Comparison of ENCODE assay signal across 23 mouse cellular contexts in genomic region chr5:137167539-137167938, GRCm38 (mm10). TPM values are rescaled to one million over a fixed set of nuclear protein-coding genes. Genes with fewer than 3 reads are reported as not detected.
"Had no signal": no experiment of that assay in that cellular context is flagged by ENCODE, and none has a peak within 500 bp of the region (broad histone marks: within the 10 kb centered on the region; RNA-seq: fewer than 3 reads in every experiment).

No protein-coding gene starts in this region.

- H3K27ac ChIP-seq: liver, embryonic 15.5 days; lung, embryonic 15.5 days; macrophage; midbrain, embryonic 13.5 days; midbrain, embryonic 15.5 days; neural tube, embryonic 12.5 days; stomach, embryonic 15.5 days had no signal

- ATAC-seq: liver, postnatal 0 days; lung, postnatal 0 days; midbrain, embryonic 13.5 days; midbrain, embryonic 15.5 days had no signal

- DNase-seq: liver, postnatal 0 days; lung, adult 2 months; lung, postnatal 14 days; lung, postnatal 36 days; right cerebral cortex, postnatal 14 days; thymus, postnatal 14 days; thymus, postnatal 36 days had no signal

- H3K4me1 ChIP-seq: liver, embryonic 15.5 days; lung, embryonic 15.5 days; megakaryocyte, embryonic 14.5 days; midbrain, embryonic 13.5 days; midbrain, embryonic 15.5 days; neural tube, embryonic 12.5 days; stomach, embryonic 15.5 days had no signal

- H3K36me3 ChIP-seq: liver, embryonic 15.5 days; lung, embryonic 15.5 days; midbrain, embryonic 13.5 days; midbrain, embryonic 15.5 days; neural tube, embryonic 12.5 days; stomach, embryonic 15.5 days had no signal

- H3K4me2 ChIP-seq: liver, embryonic 15.5 days; lung, embryonic 15.5 days; midbrain, embryonic 11.5 days; midbrain, embryonic 13.5 days; midbrain, embryonic 15.5 days; neural tube, embryonic 12.5 days; stomach, embryonic 15.5 days had no signal

- H3K9ac ChIP-seq: liver, embryonic 15.5 days; liver, postnatal 0 days; lung, embryonic 15.5 days; midbrain, embryonic 13.5 days; midbrain, embryonic 15.5 days; neural tube, embryonic 12.5 days; stomach, embryonic 15.5 days had no signal

- H3K27me3 ChIP-seq: liver, embryonic 15.5 days; lung, embryonic 15.5 days; midbrain, embryonic 13.5 days; midbrain, embryonic 15.5 days; neural tube, embryonic 12.5 days; stomach, embryonic 15.5 days had no signal

- H3K4me3 ChIP-seq: liver, embryonic 15.5 days; lung, embryonic 15.5 days; megakaryocyte, embryonic 14.5 days; midbrain, embryonic 13.5 days; midbrain, embryonic 15.5 days; neural tube, embryonic 12.5 days; stomach, embryonic 15.5 days had no signal

- H3K9me3 ChIP-seq: liver, embryonic 15.5 days; lung, embryonic 15.5 days; megakaryocyte, embryonic 14.5 days; midbrain, embryonic 13.5 days; midbrain, embryonic 15.5 days; neural tube, embryonic 12.5 days; stomach, embryonic 15.5 days had no signal

RNA-seq across cellular contexts. Expression of gene Muc3, which starts 18.4 kb away (rescaled TPM):
- total RNA-seq: megakaryocyte progenitor cell, adult 5-6 weeks; midbrain, postnatal 0 days; monocyte, adult 5-6 weeks; neutrophil, adult 5-6 weeks had no signal
- polyA plus RNA-seq: liver, embryonic 15.5 days; liver, postnatal 0 days; lung, adult 2 months; lung, embryonic 15.5 days; lung, postnatal 0 days; macrophage; midbrain, embryonic 11.5 days; midbrain, embryonic 13.5 days; midbrain, embryonic 15.5 days; midbrain, postnatal 0 days; neural tube, embryonic 12.5 days; neural tube, embryonic 14.5 days; spleen, adult 2 months had no signal

RNA-seq across cellular contexts. Expression of gene Muc3a, which starts 44.6 kb away (rescaled TPM):
- total RNA-seq: midbrain, postnatal 0 days; monocyte, adult 5-6 weeks had no signal
- polyA plus RNA-seq: lung, postnatal 0 days; macrophage; midbrain, embryonic 11.5 days; midbrain, embryonic 13.5 days; neural tube, embryonic 12.5 days had no signal
